Mouse (Mus musculus) urinary bladder, postnatal 36 days (tissue): ENCODE results near the gene Zfp36l2.

Experiments
- DNase-seq, 2 experiments: peaks; one replicate each; pipeline ENCODE4 v3.0.0; 2022; ENCODE audit warnings: low spot score in 2 of 2, mixed read lengths in 1 of 2

The Zfp36l2 gene

DNA sequence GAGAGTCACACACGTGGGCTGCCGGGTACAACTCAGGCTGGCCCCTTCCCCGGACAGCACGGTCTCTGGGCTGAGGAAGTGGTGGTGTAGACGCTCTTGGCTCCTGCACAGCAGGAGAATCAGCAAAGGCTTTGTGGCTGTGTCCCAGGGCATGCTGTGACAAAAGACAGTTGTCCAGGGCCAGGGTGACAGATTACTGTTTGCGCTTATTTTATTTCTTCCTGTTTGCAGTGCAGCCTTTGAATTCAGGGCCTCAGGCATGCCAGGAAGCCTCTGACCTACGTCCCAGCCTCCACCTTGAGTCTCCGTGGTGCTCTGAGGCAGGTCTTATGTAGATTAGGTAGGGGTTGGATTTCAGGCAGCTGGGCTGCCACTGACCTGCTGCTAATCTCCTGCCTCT is 10.3 kb downstream of the Zfp36l2 start:
- peak in 1 of 2 experiments; percentile 45 for DNase-seq

DNA sequence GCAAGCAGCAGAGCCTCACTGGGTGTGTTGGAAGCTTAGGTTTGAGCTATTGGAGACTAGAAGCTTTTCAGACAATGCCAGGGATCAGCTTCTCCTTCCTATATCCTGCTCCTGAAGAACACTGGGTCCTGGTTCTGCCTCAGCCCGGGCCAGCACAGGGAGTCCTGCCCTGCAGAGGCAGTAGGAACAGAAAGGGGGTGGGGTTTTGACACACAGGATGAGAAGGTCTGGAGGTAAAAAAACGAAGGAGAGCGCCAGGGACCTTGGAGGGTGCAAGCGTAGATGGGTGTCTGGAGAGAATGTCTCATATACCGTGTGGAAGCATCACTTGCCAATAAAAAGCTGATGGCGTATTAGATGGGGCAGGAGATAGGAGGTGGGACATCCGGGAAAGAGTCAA is 11.3 kb downstream of the Zfp36l2 start:
- DNase-seq = peak in 1 of 2 experiments; percentile 0

GRCm38 (mm10) chr17:84175196-84175595 is 12.6 kb downstream of the Zfp36l2 start:
- peak in 1 of 2 experiments; percentile 0 for DNase-seq

- DNase-seq = peak in 1 of 2 experiments; percentile 0
These were observed 20.4 kb downstream of the Zfp36l2 start for GRCm38 (mm10) chr17:84167377-84167776.

GRCm38 (mm10) chr17:84166135-84166860 is 21.4 kb downstream of the Zfp36l2 start:
- DNase-seq = peak in 1 of 2 experiments; percentile 0

GRCm38 (mm10) chr17:84165735-84166134 is 22.0 kb downstream of the Zfp36l2 start:
- DNase-seq = no peak

- DNase-seq = no peak
These were observed 23.6 kb downstream of the Zfp36l2 start for GRCm38 (mm10) chr17:84164146-84164545.

DNA sequence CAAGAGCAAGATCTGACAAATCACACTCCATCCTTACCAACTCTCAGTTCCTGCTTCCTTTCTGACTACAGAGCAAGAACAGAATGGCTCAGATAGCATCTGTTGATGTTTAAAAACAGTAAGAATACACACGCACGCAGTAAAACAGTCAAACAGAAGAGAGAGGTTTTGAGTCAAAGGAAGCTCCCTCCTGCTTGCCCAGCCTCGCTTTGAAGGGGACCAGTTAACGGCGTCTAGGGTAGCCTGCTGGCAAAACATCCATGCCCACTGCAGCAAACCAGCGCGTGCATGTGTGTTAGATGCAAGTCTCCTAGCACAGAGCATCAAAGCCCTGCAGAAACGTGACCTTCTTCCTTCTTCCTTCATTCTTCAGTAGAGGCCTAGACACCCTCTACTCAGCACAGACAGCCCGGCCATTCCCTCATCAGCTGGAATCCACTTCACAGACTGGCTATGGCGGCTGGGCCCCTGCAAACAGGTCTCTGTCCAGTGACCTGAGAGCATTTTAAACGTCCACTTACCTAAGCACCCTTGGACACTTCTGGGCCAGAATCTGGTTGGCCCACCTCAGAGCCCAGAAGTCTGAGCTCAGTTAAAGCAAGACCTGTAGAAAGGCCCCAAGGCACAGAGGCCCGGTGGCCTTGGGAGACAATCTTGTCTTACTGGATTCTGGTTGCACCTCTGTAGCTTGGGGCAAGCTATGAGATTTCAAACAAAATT is 24.5 kb downstream of the Zfp36l2 start:
- DNase-seq = no peak

DNA sequence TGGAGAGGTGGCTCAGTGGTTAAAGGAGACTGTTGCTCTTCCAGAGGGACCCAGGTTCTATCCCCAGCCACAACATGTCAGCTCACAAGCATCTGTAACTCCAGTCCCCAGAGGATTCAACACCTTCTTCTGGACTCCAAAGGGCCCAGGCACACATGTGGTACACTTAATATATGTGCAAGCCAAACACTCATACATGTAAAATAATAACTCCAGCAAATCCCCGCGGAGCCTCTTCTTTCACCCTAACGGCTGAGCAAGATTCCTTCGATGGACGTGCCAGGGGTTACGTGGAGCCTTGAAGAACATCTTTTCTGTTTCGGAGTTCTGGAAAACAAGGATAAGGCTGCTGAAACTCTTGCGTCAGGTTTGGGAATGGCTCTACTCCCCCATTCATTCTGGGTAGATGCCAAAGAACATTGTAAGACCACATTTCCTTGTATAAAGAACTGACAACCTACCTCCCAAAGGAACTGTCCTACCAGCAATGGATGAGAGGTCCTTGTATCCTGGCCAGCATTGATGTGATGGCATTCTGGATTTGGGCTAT is 25.5 kb downstream of the Zfp36l2 start:
- DNase-seq = no peak

- no peak for DNase-seq
These were observed 26.4 kb downstream of the Zfp36l2 start for GRCm38 (mm10) chr17:84161231-84161854.

DNA sequence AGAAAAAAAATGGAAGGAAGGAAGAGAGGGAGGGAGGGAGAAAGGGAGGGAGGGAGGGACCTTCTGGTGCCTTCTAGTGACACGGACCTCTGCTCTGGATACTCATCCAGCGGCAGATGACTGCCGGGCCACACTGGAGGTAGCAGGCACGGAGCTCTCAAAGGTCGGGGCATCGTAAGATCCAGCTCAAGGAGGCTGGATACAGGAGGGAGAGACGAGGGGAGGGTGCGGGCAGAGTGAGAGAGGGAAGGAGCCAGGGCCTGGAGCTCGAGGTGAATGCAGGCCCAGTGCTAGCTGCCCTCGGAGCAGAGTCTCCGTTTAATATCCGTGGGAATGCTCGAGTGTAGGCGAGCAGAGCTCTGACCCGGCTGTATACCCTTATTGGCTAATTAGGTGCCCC is 28.9 kb downstream of the Zfp36l2 start:
- no peak for DNase-seq

GRCm38 (mm10) chr17:84158461-84158795 is 29.3 kb downstream of the Zfp36l2 start:
- DNase-seq = no peak

GRCm38 (mm10) chr17:84157743-84158460 is 29.8 kb downstream of the Zfp36l2 start:
- DNase-seq = no peak

GRCm38 (mm10) chr17:84156748-84157742 is 30.7 kb downstream of the Zfp36l2 start:
- peak; percentile 66 to 67 for DNase-seq

DNA sequence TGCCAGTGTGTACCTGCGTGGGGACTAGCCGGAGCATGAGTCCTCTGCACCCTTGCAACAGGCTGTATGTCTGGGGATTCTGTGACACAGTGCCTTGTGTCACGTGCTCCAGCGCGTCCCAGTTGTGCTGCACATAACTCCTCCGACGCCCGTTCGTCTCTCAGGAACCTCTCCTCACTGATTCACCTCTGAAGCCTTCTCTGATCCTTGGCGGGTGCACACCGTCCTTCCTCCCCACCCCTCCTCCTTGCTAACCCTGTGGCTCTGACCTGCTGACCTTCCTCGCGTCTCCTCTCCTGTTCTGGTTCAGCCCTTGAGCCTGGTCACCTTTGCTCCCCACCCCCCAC is 31.5 kb downstream of the Zfp36l2 start:
- no peak for DNase-seq

- DNase-seq = no peak
These were observed 32.1 kb downstream of the Zfp36l2 start for GRCm38 (mm10) chr17:84155516-84156226.

DNA sequence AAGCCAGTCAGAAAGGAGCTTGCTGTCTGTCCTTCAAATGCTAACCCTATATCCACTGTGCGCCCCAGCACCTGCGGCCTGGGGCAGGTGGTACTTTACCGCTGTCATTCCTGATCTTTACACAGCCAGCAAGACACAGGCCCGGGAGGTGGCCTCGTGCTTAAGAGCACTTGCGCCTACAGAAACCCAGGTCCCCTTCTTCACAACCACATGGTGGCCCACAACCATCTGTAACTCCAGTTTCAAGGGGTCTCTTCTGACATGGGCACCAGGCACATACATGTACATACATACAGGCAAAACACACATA is 32.8 kb downstream of the Zfp36l2 start:
- no peak for DNase-seq

- DNase-seq = no peak
These were observed 33.3 kb downstream of the Zfp36l2 start for GRCm38 (mm10) chr17:84154302-84155028.

- no peak for DNase-seq
These were observed 34.6 kb downstream of the Zfp36l2 start for GRCm38 (mm10) chr17:84152976-84153786.
